Mouse (Mus musculus) c-Kit-negative CD71-positive TER-119-positive erythroid progenitor cells, embryonic 14.5 days (primary cell): ENCODE measurements around the gene Ankdd1b.

Experiments
- DNase-seq: peaks from one replicate; pipeline ENCODE4 v3.0.0-alpha.2; 2013; ENCODE audit warnings: low read depth, low spot score

The Ankdd1b gene

DNA sequence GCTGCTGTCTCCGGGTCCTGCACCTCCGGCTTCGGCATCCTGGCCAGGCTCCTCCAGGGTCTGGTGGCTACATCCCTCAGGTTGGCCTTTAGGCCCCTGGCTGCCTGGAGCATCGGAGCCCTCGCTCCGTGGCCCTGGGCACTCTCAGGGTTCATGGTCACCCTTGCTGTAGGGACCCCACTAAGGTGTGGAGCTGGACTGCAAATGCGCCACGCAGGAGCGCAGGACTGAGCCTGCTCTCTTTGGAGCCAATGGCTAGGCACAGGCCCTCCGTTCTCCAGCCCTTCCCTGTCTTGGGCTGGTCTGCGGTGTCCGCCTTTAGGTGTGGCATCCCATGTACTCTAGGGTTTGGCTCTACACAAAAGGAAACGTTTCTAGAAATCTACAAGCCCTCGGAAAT lies at the start of gene Ankdd1b:
TSS of gene Ankdd1b (minus strand) at position 242 of the 400 bp plus-strand sequence.
- no peak for DNase-seq

GRCm38 (mm10) chr13:96517335-96517734 lies 46.3 kb upstream of the Ankdd1b start:
- no peak for DNase-seq

DNA sequence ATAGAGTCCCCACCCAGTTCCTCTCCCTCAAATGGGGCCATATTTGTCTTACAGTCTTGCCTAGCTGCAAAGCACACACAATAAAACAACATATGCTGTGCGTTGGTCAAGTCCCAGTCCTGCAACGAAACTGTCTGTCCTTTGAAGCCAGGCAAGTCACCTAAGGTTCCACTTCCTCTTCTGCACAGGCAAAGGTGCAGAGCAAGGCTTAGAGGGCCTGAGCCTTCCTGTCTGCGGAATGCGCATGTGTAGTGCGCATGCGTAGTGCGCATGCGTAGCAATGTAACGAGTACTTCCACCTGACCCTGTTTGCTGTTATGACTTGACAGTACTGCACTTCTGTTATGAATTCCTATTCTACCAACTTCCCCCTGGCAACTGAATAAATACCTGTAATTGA lies 45.3 kb upstream of the Ankdd1b start:
- DNase-seq: no peak

DNA sequence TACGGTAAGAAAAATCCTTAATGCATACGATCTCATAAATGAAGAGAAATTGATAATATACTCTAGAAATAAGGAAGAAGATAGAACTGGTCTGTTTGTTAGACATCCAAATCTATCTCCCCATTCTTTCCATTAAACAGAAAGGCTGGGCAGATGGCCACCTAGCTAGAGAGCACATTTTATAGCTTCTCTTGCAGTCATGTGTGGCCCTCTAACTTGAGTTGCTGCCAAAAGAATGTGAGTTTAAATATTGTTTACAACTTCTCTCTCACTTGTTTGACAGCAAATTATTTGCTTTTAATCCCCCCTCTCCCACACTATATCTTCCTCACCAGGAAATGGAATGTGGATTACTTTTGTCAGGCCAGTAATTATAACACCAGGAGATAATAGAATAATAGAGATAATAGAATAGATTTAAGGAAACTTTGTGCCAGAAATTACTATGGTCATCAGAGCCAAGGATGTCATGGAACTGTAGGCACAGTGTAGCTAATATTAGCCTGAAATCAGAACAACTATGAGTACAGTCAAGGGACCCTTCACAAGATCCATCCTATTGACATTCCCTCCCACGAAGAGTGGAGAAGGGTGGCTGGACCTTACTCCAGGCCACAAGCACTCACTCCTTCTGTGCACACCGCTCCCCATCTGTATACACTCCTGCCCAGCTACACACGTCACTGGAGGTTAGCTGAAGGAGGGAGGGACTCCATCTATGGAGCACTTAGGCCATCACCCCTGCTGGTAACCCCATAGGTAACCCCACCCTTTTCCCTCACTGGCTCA lies 43.4 kb upstream of the Ankdd1b start:
- no peak for DNase-seq

DNA sequence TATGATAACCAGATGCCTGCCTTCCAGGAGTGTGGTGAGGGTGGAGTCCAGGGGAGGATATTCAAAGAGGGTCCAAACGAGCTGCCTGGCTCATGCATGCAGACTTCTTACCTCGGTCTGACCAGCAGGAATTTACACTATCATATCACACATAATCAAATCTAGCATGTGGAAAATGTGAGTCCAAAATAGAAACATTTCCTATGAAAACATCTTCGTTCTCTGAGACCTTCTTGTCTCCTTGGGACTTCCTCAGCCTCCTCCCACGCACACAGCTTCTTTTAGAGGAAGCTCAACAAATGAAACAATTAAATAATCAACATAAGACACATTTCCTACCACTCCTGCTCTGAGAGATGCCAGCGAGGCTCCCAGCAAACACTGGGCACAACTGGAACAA lies 40.9 kb upstream of the Ankdd1b start:
- no peak for DNase-seq

GRCm38 (mm10) chr13:96511262-96511661 lies 40.3 kb upstream of the Ankdd1b start:
- DNase-seq: no peak

GRCm38 (mm10) chr13:96510635-96511034 lies 39.6 kb upstream of the Ankdd1b start:
- no peak for DNase-seq

DNA sequence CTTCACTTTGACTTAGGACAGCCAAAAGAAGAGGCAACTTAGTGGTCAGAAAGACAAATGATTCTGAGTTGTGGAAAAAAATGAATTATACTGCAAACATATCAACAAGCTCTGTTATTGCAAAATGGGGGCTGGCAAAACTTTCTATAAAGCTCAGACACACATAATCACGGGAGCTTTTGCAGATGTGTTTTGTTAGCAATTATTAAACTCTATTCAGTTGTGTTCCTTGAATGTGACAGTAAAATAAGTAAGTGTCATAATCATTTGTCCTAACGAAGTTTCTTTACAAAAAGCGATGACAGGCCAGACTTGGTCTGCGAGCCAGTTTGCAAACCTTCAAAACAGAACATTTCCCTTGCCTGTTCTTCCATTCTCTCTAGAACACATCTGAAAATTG lies 36.5 kb upstream of the Ankdd1b start:
- no peak for DNase-seq

DNA sequence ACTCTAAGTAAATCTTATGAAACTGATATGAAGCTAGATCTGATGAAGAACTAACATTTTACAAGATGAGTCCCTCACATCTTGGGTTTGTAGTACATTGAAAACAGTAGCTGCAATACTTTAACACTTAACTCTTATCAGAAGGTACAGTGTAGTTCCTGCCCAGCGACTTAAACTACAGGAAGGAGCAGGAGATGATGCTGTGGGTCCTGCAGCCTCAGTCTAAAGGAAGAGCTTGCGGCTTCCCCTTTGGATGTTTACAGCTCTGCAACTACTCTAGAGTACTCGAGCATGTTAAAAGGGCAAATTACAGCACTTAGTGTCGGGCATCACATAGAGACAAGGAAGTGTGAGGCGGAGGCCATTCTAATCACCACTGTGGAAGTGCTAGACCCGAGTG lies 35.3 kb upstream of the Ankdd1b start:
- no peak for DNase-seq

DNA sequence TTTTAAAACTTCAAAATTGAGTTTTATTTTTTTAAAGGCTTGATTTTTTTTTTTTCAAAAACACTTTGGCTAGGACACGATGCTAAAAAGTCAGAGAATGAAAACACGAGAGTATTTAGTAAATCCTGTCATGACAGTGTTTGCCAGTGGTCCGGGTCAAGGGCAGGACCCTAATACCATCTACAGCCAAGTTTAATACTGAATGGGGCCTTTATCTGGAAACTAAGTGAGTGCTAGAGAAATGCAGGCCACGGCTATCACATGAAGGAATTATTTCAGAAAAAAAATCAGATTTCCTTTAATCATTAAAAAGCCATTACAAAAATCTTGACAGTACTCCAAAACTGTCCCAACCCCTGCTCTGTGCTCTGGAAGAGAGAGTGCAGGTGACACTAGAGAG lies 34.7 kb upstream of the Ankdd1b start:
- DNase-seq: no peak

- no peak for DNase-seq
Measured at GRCm38 (mm10) chr13:96499891-96500290, 28.9 kb upstream of the Ankdd1b start.

- DNase-seq: no peak
Measured at GRCm38 (mm10) chr13:96496630-96497029, 25.6 kb upstream of the Ankdd1b start.

GRCm38 (mm10) chr13:96490433-96490832 lies 19.4 kb upstream of the Ankdd1b start, which contains the start of gene Gm17622:
Gm17622 (plus strand) TSS chr13:96490733.
- no peak for DNase-seq

GRCm38 (mm10) chr13:96487968-96488367 lies 17.0 kb upstream of the Ankdd1b start:
- DNase-seq: no peak

DNA sequence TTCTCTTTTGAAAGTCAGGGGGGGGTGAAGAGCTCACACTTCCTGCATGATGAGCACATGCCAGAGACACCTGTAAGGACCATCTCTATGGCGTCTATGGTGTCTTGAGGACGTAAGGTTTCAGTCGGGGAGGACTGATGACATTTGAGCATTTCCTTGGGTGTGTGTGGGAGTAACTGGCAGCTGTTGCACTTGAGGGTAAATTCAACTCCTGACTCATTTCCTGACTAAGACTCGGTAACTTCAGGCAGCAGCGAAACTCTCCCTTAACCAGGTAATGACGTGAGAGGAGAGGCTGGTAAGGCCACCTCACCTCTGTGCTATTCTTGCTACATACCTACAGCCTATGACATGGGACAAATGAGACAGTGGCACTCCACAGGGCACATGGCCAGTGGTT lies 16.2 kb upstream of the Ankdd1b start:
- no peak for DNase-seq

DNA sequence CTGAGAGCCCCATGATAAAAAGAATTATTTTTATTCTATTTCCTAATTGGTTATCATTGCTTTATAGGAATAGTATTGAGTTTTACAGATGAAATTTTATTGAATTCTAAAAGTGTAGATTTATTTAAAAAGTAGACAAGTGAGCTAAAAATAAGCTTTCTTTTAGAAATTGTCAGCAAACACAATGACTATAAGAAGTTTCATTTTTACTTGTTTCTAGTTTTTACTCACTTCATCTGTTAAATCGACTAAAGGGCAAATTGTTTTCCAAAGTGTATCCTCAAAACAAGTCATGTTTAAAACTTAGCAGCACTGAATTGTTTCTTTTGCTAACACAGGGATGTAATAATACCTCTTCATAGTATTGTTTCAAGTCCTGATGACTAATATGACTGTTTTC lies 8.0 kb upstream of the Ankdd1b start:
- no peak for DNase-seq

DNA sequence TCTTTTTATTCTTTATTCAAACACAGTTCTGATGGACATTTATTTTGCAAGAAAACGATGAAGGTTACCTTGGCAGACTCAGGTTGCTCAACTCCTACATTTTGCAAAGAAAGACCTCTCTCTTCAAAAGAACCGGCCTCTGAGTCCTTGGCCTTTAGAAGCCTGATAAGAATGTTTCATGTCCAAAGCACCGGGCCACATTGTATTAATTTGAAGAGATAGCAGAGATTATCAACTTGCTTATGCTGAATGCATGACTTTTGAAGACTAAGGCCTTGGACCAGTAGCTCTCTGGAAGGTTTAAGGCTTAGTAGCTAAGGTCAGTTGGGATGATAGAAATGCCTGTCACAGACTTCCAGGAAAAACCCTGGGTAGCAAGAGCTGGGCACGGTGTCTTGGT lies 6.2 kb upstream of the Ankdd1b start:
- DNase-seq: no peak

- DNase-seq: no peak
Measured at GRCm38 (mm10) chr13:96470556-96470955, 442 bp downstream of the Ankdd1b start.

DNA sequence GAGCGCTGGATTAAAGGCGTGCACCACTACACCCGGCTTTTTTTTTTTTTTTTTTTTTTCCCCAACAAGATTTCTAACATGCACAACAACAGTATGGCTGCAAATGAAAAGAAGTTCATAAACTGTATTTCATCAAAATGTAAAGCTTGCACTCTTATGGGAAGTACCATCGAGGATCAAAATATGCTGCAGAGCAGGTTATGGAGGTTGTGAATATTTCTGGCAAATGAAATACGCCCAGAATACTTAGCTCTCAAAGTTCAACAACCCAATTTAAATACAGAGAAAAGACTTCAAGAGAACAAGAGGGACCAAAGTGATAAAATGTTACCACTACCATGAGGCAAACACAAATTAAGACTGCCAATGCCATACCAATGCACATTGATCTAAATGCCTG lies 2.3 kb downstream of the Ankdd1b start:
- no peak for DNase-seq

- DNase-seq: no peak
Measured at GRCm38 (mm10) chr13:96465315-96465714, 5.7 kb downstream of the Ankdd1b start.

DNA sequence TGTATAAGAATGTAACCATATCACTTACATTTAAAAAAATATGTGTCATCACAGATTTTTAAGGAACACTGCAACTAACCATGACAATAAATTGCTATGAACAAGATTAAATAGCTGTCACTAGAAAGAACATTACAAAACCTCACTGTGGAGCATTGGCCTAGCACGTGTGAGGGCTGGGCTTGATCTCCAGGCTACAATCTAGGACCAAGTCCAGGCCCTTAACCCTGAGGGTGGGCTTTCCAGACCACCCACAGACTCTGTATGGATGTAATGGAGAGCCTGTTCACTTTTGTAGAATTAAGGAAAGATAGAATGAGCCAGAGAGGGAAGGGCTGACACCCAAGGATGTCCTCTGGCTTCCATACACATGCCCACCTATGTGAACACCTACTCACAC lies 8.4 kb downstream of the Ankdd1b start:
- no peak for DNase-seq

- no peak for DNase-seq
Measured at GRCm38 (mm10) chr13:96458606-96459005, 12.4 kb downstream of the Ankdd1b start.

DNA sequence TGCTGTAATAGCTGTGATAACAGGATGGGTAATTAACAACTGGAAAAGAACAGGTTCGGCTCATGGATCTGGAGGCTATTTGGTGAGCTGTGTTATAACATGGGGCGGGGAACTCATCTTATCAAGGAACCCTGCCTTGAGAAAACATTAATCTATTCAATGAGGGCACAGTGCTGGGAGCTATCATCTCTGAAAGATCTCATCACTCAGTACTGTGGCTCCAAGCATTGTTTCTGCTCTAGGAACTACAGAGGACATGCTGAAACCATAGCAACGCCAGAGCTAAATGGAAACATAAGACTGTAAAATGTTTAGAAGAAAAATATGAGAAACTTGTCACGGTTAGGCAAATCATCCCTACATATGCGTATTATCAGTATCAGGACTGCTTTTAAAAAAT lies 13.0 kb downstream of the Ankdd1b start:
- no peak for DNase-seq

- DNase-seq: no peak
Measured at GRCm38 (mm10) chr13:96457566-96457965, 13.4 kb downstream of the Ankdd1b start.
